Mouse (Mus musculus) lung, postnatal 0 days (tissue): ENCODE measurements around the gene Osgin1.

Source experiments
- CTCF ChIP-seq: IDR thresholded peaks from 2 replicates; pipeline ENCODE4 v1.5.1; 2016; ENCODE audit warnings: antibody characterized with exemption, mild to moderate bottlenecking
- EP300 ChIP-seq: IDR thresholded peaks from 2 replicates; pipeline ENCODE4 v1.6.1; 2016; ENCODE audit warnings: antibody characterized with exemption, mild to moderate bottlenecking, control low read depth

GRCm38 (mm10) chr8:119461356-119461755, 27.4 kb downstream of the Osgin1 start:
- no peak for TF ChIP-seq CTCF
- TF ChIP-seq EP300, result no peak
